Mouse (Mus musculus): Measurements from ENCODE around the gene Cd320.
"Not testable (repeated sequence)": the region's sequence is repeated elsewhere in the genome, so short reads cannot be mapped to it uniquely, and the experiment has no call there.

The Cd320 gene

GRCm38 (mm10) chr17:33825462-33825861 lies 17.4 kb upstream of the Cd320 start:
- DNase-seq (ENCODE audit: low spot score) = no peak

- DNase-seq (ENCODE audit: low spot score) = peak; percentile 63
Measured at GRCm38 (mm10) chr17:33826850-33827249, 16.0 kb upstream of the Cd320 start.

GRCm38 (mm10) chr17:33828892-33829291 lies 14.0 kb upstream of the Cd320 start:
- DNase-seq (ENCODE audit: low spot score) = no peak

DNA sequence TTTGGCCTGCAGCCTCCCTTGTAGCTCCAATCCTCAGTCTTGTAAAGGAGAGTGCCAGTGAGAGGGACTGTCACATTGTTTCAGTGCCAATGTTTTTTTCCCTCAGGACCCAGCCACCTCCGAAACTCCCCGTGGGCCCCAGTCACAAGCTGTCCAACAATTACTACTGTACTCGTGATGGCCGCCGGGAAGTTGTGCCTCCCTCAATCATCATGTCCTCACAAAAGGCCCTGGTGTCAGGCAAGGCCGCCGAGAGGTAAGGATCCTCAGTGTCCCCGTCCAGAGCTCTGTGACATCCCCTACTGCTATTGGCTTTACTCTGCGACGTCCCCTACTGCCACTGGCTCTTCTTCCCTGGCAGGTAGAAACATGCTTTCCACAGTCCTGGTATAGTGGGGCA lies 13.3 kb upstream of the Cd320 start:
- no peak for DNase-seq (ENCODE audit: low spot score)

DNA sequence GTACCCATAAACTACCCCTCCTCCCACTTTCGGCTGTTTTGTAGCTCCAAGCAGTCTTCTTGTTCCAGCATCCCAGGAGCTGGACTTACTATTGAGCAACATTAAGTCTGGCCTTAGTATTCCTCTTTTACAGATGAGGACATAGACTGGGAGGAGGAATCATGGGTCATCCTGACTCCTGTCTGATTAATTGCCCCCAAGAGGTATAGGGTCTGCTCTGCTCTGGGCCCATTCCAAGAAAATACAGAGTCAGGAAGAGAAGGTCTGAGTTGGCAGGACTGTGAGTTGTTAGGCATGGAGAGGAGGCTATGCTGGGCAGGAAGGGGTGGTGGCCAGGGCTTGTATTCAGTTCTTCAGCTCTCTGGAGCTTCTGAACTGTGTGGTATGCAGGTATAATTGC lies 1.3 kb downstream of the Cd320 start:
- no peak for DNase-seq (ENCODE audit: low spot score)

DNA sequence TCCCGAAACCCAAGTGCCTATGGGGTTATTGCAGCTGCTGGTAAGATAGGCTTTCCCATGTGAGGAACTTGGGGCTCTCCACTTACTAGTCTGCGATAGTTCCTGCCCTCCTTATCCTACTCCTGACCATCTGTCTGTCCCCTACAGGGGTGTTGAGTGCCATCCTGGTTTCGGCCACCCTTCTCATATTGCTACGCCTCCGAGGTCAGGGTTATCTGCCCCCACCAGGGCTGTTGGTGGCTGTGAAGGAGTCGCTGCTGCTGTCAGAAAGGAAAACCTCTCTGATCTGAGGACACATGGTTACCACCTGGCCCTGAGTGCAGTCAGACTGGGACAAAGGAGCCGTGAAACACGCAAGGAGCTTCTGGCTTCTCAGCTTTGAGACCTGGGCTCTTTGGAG lies 5.2 kb downstream of the Cd320 start:
- no peak for DNase-seq (ENCODE audit: low spot score)

DNA sequence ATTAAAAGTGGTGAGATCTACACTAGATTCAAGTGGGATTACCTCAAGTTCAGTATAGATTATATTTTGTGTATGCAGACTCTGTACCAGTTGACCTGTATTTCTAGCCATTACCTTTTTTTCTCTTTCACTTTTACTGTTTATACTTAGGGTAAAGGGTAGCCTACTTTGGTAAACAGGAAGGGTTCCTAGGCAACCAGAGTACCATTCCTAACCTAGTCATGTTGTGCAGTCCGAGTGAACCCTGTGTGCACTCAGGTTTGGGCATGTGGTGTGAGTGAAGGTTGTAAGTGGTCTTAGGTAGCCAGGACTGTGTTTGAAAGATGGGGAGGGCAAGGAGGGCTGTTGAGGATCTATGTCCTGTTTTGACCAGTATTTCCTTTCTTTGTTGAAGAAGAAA lies 8.4 kb downstream of the Cd320 start:
- no peak for DNase-seq (ENCODE audit: low spot score)

DNA sequence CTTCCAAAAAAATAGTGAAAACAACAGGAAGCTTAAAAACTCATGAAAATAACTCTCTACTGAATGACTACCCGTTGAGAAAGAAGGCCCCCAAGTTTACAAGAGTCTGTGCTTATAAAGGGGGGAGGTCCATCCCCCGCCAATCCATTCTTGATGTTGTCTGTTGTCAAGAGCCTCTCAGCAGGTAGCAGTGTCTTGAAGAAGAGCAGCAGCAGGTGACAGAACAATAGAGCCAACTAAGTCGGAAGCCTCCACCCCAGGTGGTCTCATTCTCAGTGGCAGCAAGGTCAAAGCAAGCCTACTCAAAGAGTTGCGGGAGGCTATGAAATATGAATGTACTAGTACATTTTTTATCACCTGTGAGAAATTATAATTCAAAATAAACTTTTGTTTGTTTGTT lies 14.9 kb downstream of the Cd320 start:
- DNase-seq (ENCODE audit: low spot score) = no peak

GRCm38 (mm10) chr17:33865330-33866030 lies 22.6 kb downstream of the Cd320 start:
- DNase-seq (ENCODE audit: low spot score) = peak; percentile 11

- DNase-seq (ENCODE audit: low spot score) = not testable (repeated sequence)
Measured at GRCm38 (mm10) chr17:33873537-33873936, 30.6 kb downstream of the Cd320 start, which contains the start of gene Gm7029. TSS of gene Gm7029 (plus strand) at chr17:33873837.

DNA sequence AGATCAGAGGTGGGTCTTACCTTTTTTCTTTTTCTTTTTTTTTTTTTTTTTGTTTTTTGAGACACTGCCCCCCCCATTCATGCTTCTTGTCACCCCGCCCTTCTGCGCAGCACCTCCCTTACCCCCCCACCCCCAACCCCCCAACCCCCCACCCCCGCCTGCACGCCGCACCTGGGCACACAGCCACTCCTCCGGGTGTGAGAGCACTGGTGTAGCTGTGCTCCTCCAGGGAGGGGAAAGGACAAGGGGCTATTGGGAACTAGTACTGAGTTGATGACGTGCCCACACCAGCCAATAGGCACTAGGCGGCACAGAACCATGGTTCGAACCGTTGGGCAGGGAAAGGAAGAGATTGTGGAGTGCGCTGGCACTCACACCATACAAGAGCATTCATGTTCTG lies 31.5 kb downstream of the Cd320 start:
- DNase-seq (ENCODE audit: low spot score) = no peak

GRCm38 (mm10) chr17:33875797-33876196 lies 32.9 kb downstream of the Cd320 start:
- not testable (repeated sequence) for DNase-seq (ENCODE audit: low spot score)

- DNase-seq (ENCODE audit: low spot score) = not testable (repeated sequence)
Measured at GRCm38 (mm10) chr17:33884320-33884719, 41.4 kb downstream of the Cd320 start.

DNA sequence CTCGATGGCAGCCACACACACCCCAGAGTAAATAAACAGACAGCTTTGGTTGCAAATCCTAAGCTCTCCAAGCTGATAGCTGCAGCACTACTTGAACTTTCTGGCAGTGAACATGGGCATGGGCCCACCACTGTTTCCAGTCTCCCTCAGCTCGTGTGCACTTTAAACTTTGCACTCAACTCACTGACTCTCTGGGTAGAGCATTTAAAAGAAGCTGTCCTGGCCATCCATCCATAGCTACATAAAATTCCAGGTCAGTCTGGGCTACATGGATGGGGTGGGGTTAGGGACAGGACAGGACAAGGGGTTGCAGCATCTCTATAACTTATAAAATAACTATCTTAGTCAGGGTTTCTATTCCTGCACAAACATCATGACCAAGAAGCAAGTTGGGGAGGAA lies 44.9 kb downstream of the Cd320 start:
- not testable (repeated sequence) for DNase-seq (ENCODE audit: low spot score)

DNA sequence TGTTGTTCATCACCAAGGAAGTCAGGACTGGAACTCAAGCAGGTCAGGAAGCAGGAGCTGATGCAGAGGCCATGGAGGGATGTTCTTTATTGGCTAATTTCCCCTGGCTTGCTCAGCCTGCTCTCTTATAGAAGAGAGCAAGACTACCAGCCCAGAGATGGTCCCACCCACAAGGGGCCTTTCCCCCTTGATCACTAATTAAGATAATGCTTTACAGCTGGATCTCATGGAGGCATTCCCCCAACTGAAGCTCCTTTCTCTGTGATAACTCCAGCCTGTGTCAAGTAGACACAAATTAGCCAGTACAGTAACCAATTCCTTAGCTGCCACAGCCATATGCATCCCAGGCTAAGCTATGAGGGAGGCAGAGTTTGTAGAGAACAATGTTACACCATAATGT lies 45.3 kb downstream of the Cd320 start:
- DNase-seq (ENCODE audit: low spot score) = not testable (repeated sequence)

DNA sequence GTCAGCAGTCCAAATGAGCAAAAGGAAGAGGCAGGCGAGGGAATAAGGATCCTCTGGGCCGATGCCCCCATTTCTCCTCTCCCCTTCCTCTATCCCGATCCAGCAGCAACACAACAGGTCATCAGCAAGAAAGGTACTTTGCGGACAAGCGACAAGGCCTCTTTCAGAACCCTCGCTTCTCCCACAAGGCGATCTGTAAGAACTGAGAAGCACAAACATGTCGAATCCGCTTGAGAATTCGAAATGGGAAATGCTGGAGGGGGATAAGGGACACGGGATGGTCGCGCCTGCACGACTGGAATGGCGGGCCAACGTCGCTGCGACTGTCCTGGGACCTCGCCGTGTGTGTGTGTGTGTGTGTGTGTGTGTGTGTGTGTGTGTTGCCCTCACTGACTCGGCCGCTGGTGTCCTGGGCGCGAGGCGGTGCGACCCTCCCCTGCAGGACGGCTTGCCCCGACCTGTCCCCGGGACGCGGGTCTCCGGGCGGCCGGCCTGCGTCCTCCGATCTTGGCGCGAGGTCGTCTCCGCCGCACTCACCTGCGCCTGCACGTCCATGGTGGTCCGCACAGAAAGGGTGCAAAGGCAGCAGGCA lies 47.1 kb downstream of the Cd320 start:
- not testable (repeated sequence) for DNase-seq (ENCODE audit: low spot score)

GRCm38 (mm10) chr17:33890533-33891059 lies 47.7 kb downstream of the Cd320 start, which contains the start of gene Kifc1:
TSS of gene Kifc1 (minus strand) at chr17:33890661.
- DNase-seq (ENCODE audit: low spot score) = peak; percentile 98

DNA sequence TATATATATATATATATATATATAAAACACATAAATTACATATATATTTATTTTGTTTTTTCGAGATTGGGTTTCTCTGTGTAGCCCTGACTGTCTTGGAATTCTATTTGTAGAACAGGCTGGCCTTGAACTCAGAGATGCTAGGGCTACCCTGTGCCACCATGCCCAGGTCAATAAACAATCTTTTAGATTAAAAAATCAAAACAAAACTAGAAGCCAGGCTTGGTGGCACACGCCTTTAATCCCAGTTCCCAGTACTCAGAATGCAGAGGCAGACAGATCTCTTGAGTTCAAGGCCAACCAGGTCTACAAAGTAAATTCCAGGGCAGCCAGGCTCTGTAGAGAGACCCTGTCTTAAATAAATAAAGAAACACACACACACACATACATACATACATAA lies 48.5 kb downstream of the Cd320 start:
- no peak for DNase-seq (ENCODE audit: low spot score)

DNA sequence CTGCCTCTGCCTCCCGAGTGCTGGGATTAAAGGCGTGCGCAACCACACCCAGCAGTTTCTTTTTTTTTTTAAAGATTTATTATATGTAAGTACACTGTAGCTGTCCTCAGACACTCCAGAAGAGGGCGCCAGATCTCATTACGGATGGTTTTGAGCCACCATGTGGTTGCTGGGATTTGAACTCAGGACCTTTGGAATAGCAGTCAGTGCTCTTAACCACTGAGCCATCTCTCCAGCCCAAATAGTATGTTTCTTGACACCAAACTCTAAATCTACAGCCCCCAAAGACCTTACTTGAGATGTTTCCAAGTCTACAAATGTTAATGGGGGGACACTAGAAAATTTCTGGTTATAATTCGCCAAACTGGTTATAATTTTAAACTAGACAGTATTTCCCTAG lies 49.0 kb downstream of the Cd320 start:
- not testable (repeated sequence) for DNase-seq (ENCODE audit: low spot score)

- DNase-seq (ENCODE audit: low spot score) = no peak
Measured at GRCm38 (mm10) chr17:33892429-33892828, 49.5 kb downstream of the Cd320 start.

DNA sequence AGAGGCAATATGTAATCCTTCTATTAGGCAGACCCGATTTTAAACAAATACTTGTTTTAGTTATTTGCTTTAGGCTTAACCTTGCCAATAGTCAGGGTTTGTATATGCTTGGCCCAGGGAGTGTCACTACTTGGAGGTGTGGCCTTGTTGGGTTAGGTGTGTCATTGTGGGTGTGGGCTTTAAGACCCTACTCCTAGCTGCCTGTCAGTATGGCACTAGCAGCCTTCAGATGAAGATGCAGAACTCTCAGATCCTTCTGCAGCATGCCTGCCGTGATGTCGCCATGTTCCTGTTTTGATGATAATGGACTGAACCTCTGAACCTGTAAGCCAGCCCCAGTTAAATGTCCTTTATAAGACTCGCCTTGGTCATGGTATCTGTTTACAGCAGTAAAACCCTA lies 50.1 kb downstream of the Cd320 start:
- DNase-seq (ENCODE audit: low spot score) = not testable (repeated sequence)

DNA sequence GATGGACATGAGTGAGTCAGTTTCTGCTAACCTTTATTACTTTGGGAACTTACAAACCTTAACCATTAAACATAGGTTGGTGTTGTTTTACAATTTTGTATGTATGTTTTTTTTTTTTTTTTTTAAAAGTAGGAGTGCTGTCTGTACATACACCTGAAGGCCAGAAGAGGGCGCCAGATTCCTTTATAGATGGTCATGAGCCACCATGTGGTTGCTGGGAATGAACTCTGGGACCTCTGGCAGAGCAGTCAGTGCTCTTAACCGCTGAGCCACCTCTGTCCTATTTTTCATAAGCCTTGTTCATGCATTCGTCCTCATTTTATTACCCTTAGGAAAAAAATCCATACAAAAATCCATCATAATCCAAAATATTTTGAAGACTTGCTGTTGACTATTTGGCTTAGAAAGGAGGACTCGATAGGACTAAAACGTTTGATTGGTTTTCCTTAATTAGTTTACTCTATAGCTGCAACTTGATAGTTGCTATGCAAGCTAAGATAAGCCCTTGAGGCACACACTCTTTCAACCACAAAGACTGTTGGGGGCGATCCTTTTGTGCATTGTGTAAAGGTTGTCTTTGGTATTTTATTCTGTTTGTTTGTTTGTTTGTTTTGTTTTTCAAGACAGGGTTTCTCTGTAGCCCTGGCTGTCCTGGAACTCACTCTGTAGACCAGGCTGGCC lies 54.4 kb downstream of the Cd320 start:
- no peak for DNase-seq (ENCODE audit: low spot score)

DNA sequence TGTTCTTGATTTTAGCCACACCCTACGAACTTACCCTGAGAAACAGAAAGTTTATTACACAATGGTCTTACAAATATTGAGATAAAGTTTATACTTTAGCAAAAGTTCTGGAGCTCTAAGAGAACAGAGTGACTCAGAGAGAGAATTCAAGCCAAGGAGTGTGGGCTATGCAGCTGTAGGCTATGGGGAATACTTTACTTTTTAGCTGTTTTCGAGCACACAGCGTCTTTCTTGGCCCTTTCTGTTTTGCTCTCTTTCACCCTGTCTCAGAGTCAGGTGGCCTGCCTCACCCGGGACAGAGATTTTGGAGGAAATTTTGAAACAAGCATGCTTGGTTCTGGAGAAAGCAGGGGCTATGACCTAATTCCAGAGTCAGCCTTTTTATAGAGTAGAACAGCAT lies 55.3 kb downstream of the Cd320 start:
- not testable (repeated sequence) for DNase-seq (ENCODE audit: low spot score)

Measured in urinary bladder, postnatal 25 days (tissue).